Mouse (Mus musculus): ENCODE measurements around the gene Lhfpl2.

DNA sequence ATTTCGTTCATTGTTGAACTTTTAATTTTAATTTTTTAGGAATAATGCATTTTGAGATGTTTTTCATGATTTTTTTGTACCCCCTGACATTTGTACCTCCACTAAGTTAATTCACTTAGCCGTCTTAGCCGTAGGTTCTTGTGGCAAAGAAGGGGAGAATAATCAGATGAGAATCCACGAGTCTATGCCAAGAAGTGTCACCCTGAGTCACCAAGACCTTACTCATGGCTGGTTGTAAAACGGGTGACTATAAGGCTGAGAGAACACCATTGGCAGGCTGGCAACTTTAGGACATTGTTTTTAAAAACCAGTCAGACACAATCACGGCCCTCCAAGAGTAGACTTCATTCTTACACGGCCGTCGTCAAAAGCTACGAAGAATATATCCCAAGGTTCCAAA is 95.2 kb downstream of the Lhfpl2 start:
- no peak for TF ChIP-seq CTCF (IDR thresholded peaks at IDR 0.05; ENCODE audit: control insufficient read depth, insufficient read depth, low read length)
- no peak for TF ChIP-seq POLR2A (IDR thresholded peaks at IDR 0.05; ENCODE audit: borderline replicate concordance, control insufficient read depth, low read depth, low read length)
